Mouse (Mus musculus): ENCODE data around the gene Atp1b3.
"Not testable (repeated sequence)": the region's sequence is repeated elsewhere in the genome, so short reads cannot be mapped to it uniquely, and the experiment has no call there.

The Atp1b3 gene

DNA sequence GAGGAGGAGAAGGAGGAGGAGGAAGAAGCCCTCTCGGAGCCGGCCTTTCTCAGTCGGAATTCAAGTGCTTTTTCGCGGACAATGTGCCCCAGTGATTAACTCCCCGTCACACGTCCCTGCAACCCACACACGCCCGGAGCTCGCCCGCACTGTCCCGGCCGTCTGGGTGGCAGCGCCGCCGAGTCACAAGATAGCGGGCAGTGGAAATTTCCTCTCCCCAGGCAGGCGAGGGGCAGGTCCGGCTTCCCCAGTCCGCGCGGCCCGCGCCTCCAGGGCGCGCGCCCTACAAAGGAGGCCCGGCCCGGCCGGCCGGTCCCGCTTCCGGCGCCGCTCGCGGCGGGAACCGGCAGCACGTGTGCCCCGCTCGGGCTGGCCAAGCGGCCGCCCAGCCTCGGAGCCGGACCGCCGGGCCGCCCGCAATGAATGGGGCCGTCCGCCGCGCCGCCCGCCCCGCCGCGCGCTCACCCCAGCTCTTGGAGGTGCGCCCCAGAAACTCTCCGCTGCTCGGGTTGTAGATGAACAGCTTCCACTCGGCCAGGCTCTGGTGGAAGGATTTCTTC lies 581 bp downstream of the Atp1b3 start:
- DNase-seq: peak; percentile 83

DNA sequence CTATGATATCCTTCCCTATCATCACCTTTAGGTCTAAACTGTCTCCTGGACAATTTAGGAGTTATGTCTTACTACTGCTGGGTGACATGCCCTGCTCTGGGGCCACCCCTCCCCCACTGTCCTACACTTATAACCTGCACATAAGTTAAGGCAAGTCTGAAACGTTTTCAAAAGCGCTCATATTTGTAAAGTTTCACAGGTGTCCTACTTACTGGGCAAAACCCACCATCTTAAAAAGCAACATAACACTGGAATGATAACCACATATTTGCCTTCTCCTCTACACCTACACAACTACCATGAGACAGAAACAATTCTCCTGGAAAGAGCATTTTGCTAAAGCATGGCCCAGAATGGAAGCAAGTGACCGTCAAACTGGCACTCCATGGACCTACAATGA lies 4.2 kb downstream of the Atp1b3 start:
- DNase-seq: no peak

DNA sequence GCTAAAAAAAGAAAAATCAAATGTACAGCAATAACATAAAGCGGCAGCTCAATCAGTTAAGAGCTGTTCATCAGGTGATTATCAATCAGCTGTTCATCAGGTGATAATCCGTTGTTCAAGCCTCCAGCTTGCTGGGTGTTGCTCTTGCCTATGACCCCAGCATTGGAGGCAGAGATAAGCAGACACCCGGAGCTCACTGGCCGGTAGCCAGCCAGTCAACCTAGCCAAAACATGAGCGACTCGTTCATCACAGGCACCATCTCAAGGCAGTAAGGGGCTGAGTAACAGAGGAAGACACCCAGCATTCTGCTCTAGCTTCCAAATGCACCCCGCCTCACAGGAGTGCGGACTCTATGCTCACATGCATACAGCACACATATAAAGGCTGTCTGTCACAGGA lies 10.4 kb downstream of the Atp1b3 start:
- DNase-seq: peak; percentile 34

DNA sequence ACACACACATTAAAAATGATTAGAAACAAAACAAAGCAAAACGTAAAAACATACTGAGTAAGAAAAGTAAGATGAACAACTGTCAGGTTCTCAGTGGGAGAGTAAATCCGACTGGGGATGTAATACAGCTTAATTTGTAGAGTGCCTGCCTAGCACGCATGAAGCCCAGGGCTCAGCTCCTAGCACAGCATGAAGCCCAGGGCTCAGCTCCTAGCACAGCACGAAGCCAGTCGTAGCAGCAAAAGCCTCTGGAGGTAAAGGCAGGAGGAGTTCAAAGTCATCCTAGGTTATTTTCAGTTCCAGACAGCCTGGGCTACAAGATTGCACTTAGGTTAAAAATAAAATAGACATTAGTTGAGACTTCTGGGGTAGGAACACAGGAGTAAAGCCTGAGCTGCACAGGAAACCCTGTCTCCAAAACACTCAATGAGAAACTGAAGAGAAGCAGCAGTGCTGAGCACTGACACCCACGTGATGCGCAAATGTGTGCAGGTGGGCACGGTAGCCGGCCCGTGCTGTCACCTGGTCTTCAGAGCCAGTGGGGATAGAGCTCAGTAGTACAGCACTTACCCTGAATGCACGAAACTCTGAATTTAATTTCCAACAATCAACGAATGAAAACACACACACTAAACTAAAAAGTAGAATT lies 11.0 kb downstream of the Atp1b3 start:
- DNase-seq: no peak

DNA sequence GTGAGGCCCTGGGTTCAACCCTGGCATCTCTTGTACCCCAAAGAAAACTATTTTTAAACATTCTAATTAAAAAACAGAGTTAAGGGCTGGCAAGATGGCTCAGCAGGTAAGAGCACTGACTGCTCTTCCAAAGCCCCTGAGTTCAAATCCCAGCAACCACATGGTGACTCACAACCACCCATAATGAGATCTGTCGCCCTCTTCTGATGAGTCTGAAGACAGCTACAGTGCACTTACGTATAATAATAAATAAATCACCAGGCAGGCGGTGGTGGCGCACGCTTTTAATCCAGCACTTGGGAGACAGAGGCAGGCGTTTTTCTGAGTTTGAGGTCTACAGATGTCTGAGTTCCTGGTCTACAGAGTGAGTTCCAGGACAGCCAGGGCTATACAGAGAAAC lies 12.5 kb downstream of the Atp1b3 start:
- DNase-seq: not testable (repeated sequence)

DNA sequence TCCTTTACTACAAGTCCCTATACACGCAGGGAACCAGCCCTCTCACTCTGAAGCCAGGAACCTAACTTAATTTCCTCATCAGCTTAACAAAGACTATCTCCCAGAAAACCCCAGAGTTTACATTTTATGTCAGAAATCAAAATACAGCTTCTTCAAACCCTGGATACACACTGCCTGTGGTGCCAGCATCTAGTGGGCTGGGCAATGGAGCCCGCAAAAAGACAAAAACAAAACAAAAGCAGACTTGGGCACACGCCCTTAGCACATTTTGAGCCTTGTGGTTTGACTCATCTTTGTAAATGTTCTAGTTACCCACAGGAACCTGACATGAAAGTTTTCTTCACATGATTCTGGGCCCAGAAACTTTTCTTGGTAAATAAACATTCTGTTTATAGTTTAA lies 13.8 kb downstream of the Atp1b3 start:
- DNase-seq: no peak

DNA sequence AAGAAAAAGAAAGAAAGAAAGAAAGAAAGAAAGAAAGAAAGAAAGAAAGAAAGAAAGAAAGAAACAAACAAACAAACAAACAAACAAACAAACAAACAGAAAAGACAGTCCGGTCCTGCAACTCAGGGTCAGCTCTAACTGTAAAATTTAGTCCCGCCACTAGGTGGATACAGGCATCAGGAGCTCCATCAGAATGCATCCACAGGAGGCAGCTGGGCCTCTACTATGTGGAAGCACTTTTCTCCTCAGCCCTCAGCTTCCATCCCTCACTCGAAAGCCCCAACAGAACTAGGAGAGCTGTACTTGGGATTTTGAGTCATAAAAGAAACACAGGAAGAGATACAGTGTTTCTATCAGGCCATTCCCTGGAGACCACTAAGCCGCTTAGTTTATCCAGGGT lies 14.2 kb downstream of the Atp1b3 start:
- DNase-seq: peak; percentile 79

DNA sequence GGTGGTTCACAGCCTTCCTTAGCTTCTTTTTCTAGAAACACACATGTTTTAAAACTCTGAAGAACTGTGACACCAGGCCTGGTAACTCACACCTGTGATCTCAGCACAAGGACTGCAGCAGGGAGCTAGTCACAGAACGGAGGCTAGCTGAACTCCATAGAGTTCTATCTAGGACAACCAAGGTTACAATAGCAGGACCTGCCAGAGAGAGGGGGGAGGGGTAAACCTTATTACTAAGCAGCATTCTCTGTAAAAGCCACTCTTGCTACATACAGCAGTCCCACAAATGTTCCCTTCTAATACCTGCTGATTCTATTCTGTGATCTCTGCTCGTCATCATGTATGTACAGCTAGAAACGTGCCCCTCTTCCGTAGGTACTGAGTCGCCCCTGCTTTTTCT lies 15.4 kb downstream of the Atp1b3 start:
- no peak for DNase-seq

DNA sequence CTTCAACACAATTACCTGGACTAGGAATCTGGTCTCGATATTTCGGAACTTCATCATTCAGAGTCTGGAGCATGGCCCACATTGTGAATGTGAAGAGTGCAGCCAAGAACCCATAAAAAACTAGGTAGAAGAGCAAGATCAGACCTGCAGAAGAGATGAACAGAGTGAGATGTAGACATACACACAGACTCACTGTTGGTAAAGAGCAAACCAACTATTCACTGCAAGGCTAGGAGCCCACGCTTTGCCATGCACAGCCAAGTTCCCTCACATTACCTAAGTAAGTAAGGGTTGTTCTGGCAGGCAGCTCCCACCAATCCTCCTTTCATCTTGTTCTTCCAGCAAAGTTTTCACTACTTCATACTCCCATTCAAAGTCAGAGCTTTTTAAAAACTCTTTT lies 18.5 kb downstream of the Atp1b3 start:
- no peak for DNase-seq

DNA sequence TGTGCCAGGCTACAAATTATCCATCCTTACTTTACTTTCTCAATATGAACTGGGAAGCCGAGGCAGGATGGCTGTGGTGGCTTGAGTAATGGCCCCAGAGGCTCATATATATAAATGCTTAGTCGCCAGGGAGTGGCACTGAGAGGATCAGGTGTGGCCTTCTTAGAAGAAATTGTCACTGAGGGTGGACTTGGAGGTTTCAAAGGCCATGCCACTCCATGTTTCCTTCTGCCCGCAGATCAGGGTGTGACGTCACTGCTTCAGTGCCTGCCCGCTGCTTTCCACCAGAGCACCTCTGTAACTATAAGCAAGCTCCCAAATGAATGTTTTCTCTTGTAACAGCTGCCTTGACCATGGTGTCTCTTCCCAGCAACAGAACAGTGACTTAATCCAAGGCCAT lies 33.1 kb downstream of the Atp1b3 start:
- DNase-seq: no peak

DNA sequence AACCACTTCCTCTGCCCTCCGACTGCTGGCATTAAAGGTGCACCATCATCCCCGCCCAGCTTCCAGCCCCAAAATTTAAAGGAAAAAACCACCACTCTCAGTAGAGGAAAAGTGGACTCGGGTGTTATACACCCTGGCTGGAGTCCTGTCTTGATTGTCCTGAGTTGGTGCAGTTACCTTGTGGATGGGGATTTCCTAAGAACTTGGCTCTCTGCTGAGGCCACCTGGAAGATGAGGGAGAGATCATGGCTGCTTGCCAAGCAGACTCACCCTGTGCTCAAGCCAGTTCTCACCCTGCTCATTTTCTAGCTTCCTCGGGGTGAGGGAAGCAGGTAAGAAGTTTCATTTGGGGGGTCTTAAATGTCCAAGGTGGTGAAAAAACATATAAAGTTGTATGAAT lies 36.0 kb downstream of the Atp1b3 start:
- peak; percentile 34 for DNase-seq

DNA sequence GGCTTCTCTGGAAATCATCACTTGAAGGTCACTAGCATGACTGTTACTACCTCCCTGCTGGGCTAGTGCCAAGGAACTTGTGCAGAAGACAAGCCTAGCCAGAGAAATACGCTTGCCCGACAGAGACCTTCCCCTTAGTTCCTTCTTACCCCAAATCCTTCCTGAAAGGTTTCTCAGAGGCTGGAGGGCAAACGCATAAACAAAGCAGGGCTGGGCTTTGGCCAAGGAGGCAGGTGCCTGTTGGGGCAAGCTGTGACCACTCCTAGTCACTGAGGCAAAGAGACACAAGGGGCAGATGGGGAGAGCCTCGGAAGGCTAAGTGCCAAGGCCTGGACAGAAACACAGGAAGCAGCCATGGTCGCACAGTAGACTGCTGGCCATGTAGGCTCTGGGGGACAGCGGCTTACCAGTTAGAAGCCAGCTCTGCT lies 37.7 kb downstream of the Atp1b3 start:
- DNase-seq: peak; percentile 43

DNA sequence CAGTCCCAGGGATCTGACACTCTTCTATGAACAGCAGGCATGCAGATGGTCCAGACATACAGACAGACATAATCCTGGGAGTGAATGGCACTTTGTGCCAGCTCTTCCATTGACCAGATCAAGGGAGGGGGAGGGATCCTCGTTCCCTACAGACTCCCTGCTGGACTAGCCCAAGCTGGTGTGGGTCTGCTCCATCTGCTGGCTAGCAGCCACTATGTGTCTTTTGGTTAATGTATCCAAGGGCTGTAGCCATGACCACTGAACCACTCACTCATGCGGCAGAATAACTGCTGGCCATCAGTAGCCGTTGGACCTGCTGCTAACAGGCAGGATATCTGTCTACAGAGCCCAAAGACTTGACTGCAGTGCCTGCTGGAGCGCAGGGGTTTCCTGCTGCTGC lies 39.7 kb downstream of the Atp1b3 start:
- peak; percentile 66 for DNase-seq

DNA sequence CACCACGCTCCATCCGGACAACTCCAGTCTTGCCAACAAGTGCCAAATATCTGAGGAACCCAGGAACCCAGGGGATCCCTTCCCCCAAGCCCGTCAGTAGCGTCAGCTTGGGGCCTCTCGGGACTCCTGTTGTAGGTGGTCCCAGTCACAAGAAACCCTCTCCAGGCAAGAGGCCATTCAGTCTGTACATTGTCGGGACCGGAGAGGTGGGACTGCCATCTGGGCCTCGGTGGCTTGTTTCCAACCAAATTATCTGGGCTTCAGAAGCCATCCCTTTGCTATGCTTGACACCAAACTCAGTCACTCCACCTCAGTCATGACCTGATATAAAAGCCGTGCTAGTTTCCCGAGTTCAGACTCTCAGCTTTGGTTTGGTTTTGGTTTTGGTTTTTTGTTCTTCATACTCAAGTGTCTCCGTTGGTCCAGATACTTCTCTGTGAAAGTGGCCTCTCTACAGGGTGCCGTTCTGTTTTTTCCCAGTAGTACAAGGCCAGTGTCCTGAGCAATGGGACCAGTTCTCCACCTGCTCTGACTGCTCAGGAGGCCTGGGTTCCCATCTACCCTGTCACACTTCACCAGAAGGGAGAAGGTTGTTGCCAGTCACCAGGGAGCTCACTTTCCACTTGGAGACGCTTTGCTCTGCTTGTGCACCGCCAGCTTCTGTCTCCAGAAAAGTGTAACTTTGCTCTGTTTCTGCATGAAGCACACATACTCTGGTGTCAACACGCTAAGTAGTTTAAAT lies 41.7 kb downstream of the Atp1b3 start:
- no peak for DNase-seq

DNA sequence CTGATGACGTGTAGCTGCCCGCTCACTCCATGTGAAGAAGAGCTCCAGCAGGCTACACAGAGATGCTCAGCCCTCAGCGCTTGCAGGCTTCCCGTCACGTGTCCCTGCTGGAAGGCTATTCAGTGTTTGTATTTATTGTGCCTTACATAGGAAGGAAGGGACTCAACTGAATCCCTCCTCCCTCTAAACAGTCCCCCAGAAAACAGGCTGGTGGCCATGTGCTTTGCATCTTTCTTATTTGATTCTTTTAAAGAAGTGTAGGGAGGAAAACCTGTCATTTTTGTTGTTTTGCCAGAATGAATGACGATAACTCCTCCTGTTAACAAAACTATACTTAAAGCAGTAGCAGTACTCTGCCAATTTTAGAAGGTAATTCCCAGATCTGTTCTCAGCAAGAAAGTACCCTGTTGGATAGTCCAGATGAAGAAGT lies 43.7 kb downstream of the Atp1b3 start:
- DNase-seq: peak; percentile 25

DNA sequence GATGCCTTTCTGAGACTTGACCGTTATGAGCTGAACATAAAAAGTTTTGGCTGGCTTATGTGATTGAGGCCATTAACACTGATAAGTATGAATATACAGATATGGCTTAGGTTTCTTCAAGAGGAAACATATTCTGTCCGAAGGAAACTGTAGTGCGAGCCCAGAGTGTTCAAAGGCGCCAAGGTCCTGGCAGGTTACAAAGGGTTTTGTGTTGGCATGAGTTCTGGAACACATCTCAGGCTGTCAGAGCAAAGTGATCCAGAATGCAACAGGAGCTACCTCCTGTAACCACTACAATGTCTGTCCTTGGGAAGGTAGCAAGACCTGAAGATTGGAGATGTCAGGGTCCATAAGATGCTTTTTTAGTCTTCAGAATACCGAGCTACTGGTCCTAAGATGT lies 44.9 kb downstream of the Atp1b3 start:
- no peak for DNase-seq

DNA sequence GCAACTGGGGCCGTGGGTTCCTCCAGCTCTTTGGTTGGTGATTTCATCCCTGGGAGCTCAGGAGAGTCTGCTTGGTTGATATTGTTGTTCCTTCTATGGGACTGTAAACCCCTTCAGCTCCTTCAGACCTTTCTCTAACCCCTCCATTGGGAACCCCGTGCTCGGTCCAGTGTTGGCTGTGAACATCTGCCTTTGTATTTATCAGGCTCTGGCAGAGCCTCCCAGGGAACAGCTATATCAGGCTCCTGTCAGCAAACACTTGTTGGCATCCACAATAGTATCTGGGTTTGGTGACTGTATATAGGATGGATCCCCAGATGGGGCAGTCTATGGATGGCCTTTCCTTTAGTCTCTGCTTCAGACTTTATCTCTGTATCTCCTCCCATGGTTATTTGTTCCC lies 52.2 kb downstream of the Atp1b3 start:
- no peak for DNase-seq

DNA sequence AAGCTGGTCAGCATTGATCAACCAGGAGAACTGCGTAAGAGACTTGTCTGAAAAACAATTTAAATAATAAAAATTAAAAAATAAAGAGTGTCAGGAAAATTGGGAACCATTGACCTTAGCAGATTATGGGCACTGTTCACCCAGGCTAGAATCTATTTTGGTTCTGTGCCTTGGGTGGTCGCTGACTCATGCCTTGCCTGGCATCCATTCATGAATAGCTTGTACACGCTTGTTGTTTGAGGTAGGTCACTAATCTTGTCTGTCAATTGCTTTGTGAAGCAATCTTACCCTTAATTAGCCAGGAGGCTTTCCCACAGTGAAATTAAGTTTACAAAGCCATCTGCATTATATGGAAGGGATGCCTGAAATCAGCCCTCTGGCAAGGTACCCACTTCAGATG lies 55.4 kb downstream of the Atp1b3 start:
- DNase-seq: no peak

DNA sequence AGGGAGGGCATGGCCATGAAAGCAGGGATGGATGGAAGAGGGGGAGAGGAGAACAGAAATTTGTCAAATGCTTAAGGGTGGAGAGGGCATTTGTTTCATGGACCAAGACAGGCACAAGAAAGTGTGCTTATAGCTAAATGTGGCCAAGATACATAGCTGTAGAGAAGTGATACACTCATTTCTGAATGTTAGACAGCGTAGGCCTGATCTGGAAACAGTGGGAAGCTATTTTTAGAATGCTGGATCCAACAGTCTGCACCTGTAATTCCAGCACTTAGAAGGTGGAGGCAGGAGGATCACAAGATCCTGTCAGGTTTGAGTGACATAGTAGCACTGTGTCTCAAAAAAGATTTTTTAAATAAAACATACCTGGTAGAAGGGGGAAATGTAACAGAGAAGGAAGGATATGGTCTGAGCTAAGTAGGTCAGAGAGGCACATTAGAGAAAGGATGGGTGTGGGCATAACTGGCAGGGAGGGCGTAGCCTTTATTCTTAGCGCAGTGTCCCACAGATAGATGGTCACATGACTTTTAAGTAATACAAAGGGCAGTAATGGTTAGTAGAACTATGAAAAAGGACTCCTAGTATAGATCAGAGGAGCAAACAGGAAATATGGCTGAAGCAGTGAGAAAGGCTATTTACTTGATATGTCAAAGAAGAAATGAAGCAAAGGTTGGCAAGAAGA lies 64.8 kb downstream of the Atp1b3 start:
- DNase-seq: no peak

DNA sequence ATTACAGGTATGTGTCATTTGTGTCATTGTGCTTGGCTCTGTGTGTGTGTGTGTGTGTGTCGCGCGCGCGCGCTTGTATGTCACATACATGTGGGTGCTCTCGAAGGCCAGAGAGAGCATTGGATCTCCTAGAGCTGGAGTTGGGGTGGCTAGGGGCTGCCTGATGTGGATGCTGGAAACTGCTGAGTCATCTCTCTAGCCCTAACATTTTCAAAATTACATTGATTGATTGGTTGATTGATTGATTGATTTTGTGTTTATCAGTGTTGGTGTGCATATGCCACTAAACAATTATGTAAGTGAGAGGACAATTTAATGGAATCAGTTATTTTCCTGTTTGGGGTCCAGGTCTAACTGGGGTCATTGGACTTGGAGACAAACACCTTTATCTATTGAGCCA lies 72.1 kb downstream of the Atp1b3 start:
- DNase-seq: no peak

DNA sequence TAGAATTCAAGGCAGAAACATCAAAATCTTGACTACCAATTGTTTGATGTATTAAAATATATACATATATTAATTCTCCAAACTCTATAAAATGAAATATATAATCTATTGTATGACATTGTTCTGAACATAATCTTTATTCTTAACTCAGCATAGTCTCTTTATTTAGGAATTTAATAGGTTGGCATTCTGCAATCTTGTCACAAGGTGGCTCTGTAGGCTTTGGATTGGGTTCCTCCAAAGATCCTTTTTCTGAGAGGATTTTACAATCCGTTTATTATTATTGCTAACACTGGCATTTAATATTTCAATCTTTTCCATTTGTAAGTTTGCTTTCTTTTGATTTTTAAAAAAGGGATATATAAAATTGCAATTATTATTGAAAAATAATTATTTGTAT lies 79.3 kb downstream of the Atp1b3 start:
- DNase-seq: no peak

Data from kidney, postnatal 10 days (tissue).